Mouse (Mus musculus): ENCODE results near the gene Usp12. TPM values are rescaled to one million over a fixed set of nuclear protein-coding genes. Genes with fewer than 3 reads are reported as not detected.

The Usp12 gene
- polyA plus RNA-seq, 1 experiment from 2014 or later: 11.6 TPM

GRCm38 (mm10) chr5:146704241-146704640 is 90.6 kb downstream of the Usp12 start:
- Histone ChIP-seq H3K36me3 (ENCODE audit: control insufficient read depth, insufficient read depth, low read length) (no peaks in the 10 kb centered on the region), H3K4me1 (replicated peaks; ENCODE audit: control insufficient read depth, insufficient read depth, low read length) (no peaks in the 10 kb centered on the region)
- WGBS: 90% methylated on average over 4 of the region's 4 CpGs

GRCm38 (mm10) chr5:146703710-146704121 is 91.1 kb downstream of the Usp12 start:
- 92% methylated on average over 8 of the region's 8 CpGs for WGBS
- ATAC-seq (ENCODE audit: low FRiP score) (no peak), DNase-seq (ENCODE audit: low spot score) (no peak)

More at GRCm38 (mm10) chr5:146704241-146704640, 90.6 kb downstream of the Usp12 start:
- Histone ChIP-seq H3K27ac (ENCODE audit: low read depth, low read length) (no peak overlapping the region), H3K9me3 (ENCODE audit: control insufficient read depth, low read length) (no peaks in the 10 kb centered on the region), H3K4me2 (replicated peaks; ENCODE audit: low read depth, low read length) (no peak overlapping the region), H3K27me3 (ENCODE audit: control insufficient read depth, insufficient read depth, low read length) (no peaks in the 10 kb centered on the region), H3K4me3 (ENCODE audit: low read depth, low read length) (no peak overlapping the region), H3K9ac (ENCODE audit: low read depth, low read length) (no peak overlapping the region)
- no peak for ATAC-seq (ENCODE audit: low FRiP score)
- DNase-seq (ENCODE audit: low spot score): no peak

GRCm38 (mm10) chr5:146700099-146700498 is 94.7 kb downstream of the Usp12 start:
- Histone ChIP-seq H3K27me3 (ENCODE audit: control insufficient read depth, insufficient read depth, low read length) (no peaks in the 10 kb centered on the region), H3K27ac (ENCODE audit: low read depth, low read length) (no peak overlapping the region), H3K4me1 (replicated peaks; ENCODE audit: control insufficient read depth, insufficient read depth, low read length) (no peaks in the 10 kb centered on the region), H3K36me3 (ENCODE audit: control insufficient read depth, insufficient read depth, low read length) (no peaks in the 10 kb centered on the region), H3K9me3 (ENCODE audit: control insufficient read depth, low read length) (no peaks in the 10 kb centered on the region), H3K4me2 (replicated peaks; ENCODE audit: low read depth, low read length) (no peak overlapping the region), H3K4me3 (ENCODE audit: low read depth, low read length) (no peak overlapping the region), H3K9ac (ENCODE audit: low read depth, low read length) (no peak overlapping the region)
- 92% methylated on average over 10 of the region's 10 CpGs for WGBS
- ATAC-seq (ENCODE audit: low FRiP score) (no peak), DNase-seq (ENCODE audit: low spot score) (no peak)

More at GRCm38 (mm10) chr5:146703710-146704121, 91.1 kb downstream of the Usp12 start:
- no peak overlapping the region for H3K9ac ChIP-seq (ENCODE audit: low read depth, low read length)
- no peaks in the 10 kb centered on the region for H3K4me1 ChIP-seq (replicated peaks; ENCODE audit: control insufficient read depth, insufficient read depth, low read length)
- H3K9me3 ChIP-seq (ENCODE audit: control insufficient read depth, low read length): no peaks in the 10 kb centered on the region
- no peak overlapping the region for H3K4me3 ChIP-seq (ENCODE audit: low read depth, low read length)
- no peak overlapping the region for H3K27ac ChIP-seq (ENCODE audit: low read depth, low read length)
- H3K36me3 ChIP-seq (ENCODE audit: control insufficient read depth, insufficient read depth, low read length): no peaks in the 10 kb centered on the region
- H3K4me2 ChIP-seq (replicated peaks; ENCODE audit: low read depth, low read length): no peak overlapping the region
- no peaks in the 10 kb centered on the region for H3K27me3 ChIP-seq (ENCODE audit: control insufficient read depth, insufficient read depth, low read length)

- Histone ChIP-seq H3K4me3 (ENCODE audit: low read depth, low read length) (no peak overlapping the region), H3K4me2 (replicated peaks; ENCODE audit: low read depth, low read length) (no peak overlapping the region), H3K36me3 (ENCODE audit: control insufficient read depth, insufficient read depth, low read length) (no peaks in the 10 kb centered on the region), H3K9ac (ENCODE audit: low read depth, low read length) (no peak overlapping the region), H3K9me3 (ENCODE audit: control insufficient read depth, low read length) (no peaks in the 10 kb centered on the region), H3K27ac (ENCODE audit: low read depth, low read length) (no peak overlapping the region), H3K27me3 (ENCODE audit: control insufficient read depth, insufficient read depth, low read length) (no peaks in the 10 kb centered on the region), H3K4me1 (replicated peaks; ENCODE audit: control insufficient read depth, insufficient read depth, low read length) (no peaks in the 10 kb centered on the region)
- DNase-seq (ENCODE audit: low spot score): no peak
- WGBS: 85% methylated on average over 4 of the region's 4 CpGs
- no peak for ATAC-seq (ENCODE audit: low FRiP score)
These were observed 95.3 kb downstream of the Usp12 start for GRCm38 (mm10) chr5:146699433-146700019.

GRCm38 (mm10) chr5:146695543-146695942 is 99.3 kb downstream of the Usp12 start:
- Histone ChIP-seq H3K27me3 (ENCODE audit: control insufficient read depth, insufficient read depth, low read length) (no peaks in the 10 kb centered on the region), H3K36me3 (ENCODE audit: control insufficient read depth, insufficient read depth, low read length) (no peaks in the 10 kb centered on the region), H3K9me3 (ENCODE audit: control insufficient read depth, low read length) (no peaks in the 10 kb centered on the region), H3K4me2 (replicated peaks; ENCODE audit: low read depth, low read length) (no peak overlapping the region), H3K27ac (ENCODE audit: low read depth, low read length) (no peak overlapping the region), H3K4me3 (ENCODE audit: low read depth, low read length) (no peak overlapping the region), H3K4me1 (replicated peaks; ENCODE audit: control insufficient read depth, insufficient read depth, low read length) (no peaks in the 10 kb centered on the region), H3K9ac (ENCODE audit: low read depth, low read length) (no peak overlapping the region)
- DNase-seq (ENCODE audit: low spot score) (no peak), ATAC-seq (ENCODE audit: low FRiP score) (no peak)
- 78% methylated on average over 5 of the region's 5 CpGs for WGBS

- H3K27ac ChIP-seq (ENCODE audit: low read depth, low read length): no peak overlapping the region
- H3K27me3 ChIP-seq (ENCODE audit: control insufficient read depth, insufficient read depth, low read length): no peaks in the 10 kb centered on the region
- H3K9me3 ChIP-seq (ENCODE audit: control insufficient read depth, low read length): no peaks in the 10 kb centered on the region
- DNase-seq (ENCODE audit: low spot score) (no peak), ATAC-seq (ENCODE audit: low FRiP score) (no peak)
- no peaks in the 10 kb centered on the region for H3K36me3 ChIP-seq (ENCODE audit: control insufficient read depth, insufficient read depth, low read length)
- H3K4me3 ChIP-seq (ENCODE audit: low read depth, low read length): no peak overlapping the region
- H3K9ac ChIP-seq (ENCODE audit: low read depth, low read length): no peak overlapping the region
- 81% methylated on average over 5 of the region's 5 CpGs for WGBS
- no peaks in the 10 kb centered on the region for H3K4me1 ChIP-seq (replicated peaks; ENCODE audit: control insufficient read depth, insufficient read depth, low read length)
- no peak overlapping the region for H3K4me2 ChIP-seq (replicated peaks; ENCODE audit: low read depth, low read length)
These were observed 101.8 kb downstream of the Usp12 start for GRCm38 (mm10) chr5:146692976-146693361.

DNA sequence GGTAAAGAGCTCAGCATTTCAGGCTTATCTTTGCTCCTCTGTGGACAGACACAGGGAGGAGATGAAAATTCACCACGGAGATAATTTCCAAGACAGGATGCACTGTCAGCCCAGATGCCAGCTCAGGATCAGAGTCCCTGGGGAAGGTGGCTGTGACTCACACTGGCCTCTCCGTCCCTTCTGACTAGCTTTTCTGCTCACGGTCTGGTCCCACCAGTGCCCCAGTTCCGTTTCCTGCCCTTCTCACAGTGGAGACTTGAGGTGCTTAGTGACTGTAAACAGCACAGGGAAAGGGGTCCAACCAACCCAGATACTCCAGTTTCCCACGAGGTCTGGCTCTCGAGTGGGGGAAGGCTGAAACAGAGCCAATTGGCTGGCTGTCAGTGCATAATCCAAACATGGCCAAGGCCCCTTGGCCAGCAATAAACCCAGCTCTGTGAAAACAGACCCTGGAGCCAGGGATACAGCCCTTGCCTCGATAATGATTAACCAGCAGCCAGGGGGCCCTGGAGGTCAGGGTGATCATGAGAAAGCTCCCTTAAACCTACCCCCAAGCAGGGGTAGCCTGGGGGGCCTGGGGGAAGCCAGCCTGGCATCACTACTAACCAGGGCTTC is 102.3 kb downstream of the Usp12 start:
- WGBS: 47% methylated on average over 7 of the region's 7 CpGs
- H3K27ac ChIP-seq (ENCODE audit: low read depth, low read length): no peak overlapping the region
- DNase-seq (ENCODE audit: low spot score): no peak

DNA sequence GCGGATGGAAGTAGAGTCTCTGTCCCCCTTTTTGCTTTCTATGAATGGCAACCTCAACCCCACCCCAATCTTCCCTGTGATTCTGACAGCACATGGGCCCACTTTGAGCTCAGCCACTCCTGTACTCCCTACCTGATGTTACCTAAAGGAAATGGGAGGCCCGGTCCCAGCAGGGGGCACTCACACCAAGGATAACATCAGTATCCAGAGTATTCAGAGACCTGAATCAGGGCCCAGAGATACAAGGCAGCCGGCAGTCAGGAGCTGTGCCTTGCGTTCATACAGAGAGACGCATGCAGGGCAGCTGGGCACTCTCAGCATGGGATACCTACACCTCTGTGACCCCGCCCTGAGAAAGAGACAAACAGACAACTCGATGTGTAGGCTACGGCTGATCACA is 103.1 kb downstream of the Usp12 start:
- WGBS: 69% methylated on average over 8 of the region's 8 CpGs
- H3K9me3 ChIP-seq (ENCODE audit: control insufficient read depth, low read length): no peaks in the 10 kb centered on the region
- no peak overlapping the region for H3K4me2 ChIP-seq (replicated peaks; ENCODE audit: low read depth, low read length)
- no peaks in the 10 kb centered on the region for H3K27me3 ChIP-seq (ENCODE audit: control insufficient read depth, insufficient read depth, low read length)
- no peak overlapping the region for H3K27ac ChIP-seq (ENCODE audit: low read depth, low read length)
- no peak for ATAC-seq (ENCODE audit: low FRiP score)
- no peaks in the 10 kb centered on the region for H3K36me3 ChIP-seq (ENCODE audit: control insufficient read depth, insufficient read depth, low read length)
- H3K4me1 ChIP-seq (replicated peaks; ENCODE audit: control insufficient read depth, insufficient read depth, low read length): no peaks in the 10 kb centered on the region
- no peak for DNase-seq (ENCODE audit: low spot score)
- H3K9ac ChIP-seq (ENCODE audit: low read depth, low read length): no peak overlapping the region
- no peak overlapping the region for H3K4me3 ChIP-seq (ENCODE audit: low read depth, low read length)

More for the DNA sequence above, 102.3 kb downstream of the Usp12 start:
- H3K4me3 ChIP-seq (ENCODE audit: low read depth, low read length): no peak overlapping the region
- no peaks in the 10 kb centered on the region for H3K4me1 ChIP-seq (replicated peaks; ENCODE audit: control insufficient read depth, insufficient read depth, low read length)
- no peaks in the 10 kb centered on the region for H3K9me3 ChIP-seq (ENCODE audit: control insufficient read depth, low read length)
- H3K36me3 ChIP-seq (ENCODE audit: control insufficient read depth, insufficient read depth, low read length): no peaks in the 10 kb centered on the region
- no peaks in the 10 kb centered on the region for H3K27me3 ChIP-seq (ENCODE audit: control insufficient read depth, insufficient read depth, low read length)
- H3K9ac ChIP-seq (ENCODE audit: low read depth, low read length): no peak overlapping the region
- H3K4me2 ChIP-seq (replicated peaks; ENCODE audit: low read depth, low read length): no peak overlapping the region
- ATAC-seq (ENCODE audit: low FRiP score): no peak

Data from hindbrain, embryonic 11.5 days (tissue).